Mouse (Mus musculus): ENCODE results near the gene Serping1.
"Not testable (repeated sequence)": the region's sequence is repeated elsewhere in the genome, so short reads cannot be mapped to it uniquely, and the experiment has no call there.

Gene Serping1

GRCm38 (mm10) chr2:84775241-84775640 is at the start of gene Serping1:
Gene Serping1, minus strand, starts transcription at chr2:84775444.
- DNase-seq (ENCODE audit: low read depth, low spot score) = no peak

GRCm38 (mm10) chr2:84823237-84823636 is 48.0 kb upstream of the Serping1 start:
- DNase-seq (ENCODE audit: low read depth, low spot score) = no peak

- no peak for DNase-seq (ENCODE audit: low read depth, low spot score)
These were observed 47.3 kb upstream of the Serping1 start, which contains the start of gene Smtnl1 for GRCm38 (mm10) chr2:84822552-84822951. Gene Smtnl1, minus strand, starts transcription at chr2:84822652.

GRCm38 (mm10) chr2:84819861-84820260 is 44.6 kb upstream of the Serping1 start:
- no peak for DNase-seq (ENCODE audit: low read depth, low spot score)

GRCm38 (mm10) chr2:84812676-84813075 is 37.4 kb upstream of the Serping1 start:
- DNase-seq (ENCODE audit: low read depth, low spot score) = no peak

GRCm38 (mm10) chr2:84811880-84812279 is 36.6 kb upstream of the Serping1 start:
- DNase-seq (ENCODE audit: low read depth, low spot score) = no peak

GRCm38 (mm10) chr2:84810886-84811577 is 35.8 kb upstream of the Serping1 start:
- peak; percentile 68 for DNase-seq (ENCODE audit: low read depth, low spot score)

GRCm38 (mm10) chr2:84810526-84810885 is 35.3 kb upstream of the Serping1 start:
- no peak for DNase-seq (ENCODE audit: low read depth, low spot score)

GRCm38 (mm10) chr2:84809330-84809729 is 34.1 kb upstream of the Serping1 start:
- DNase-seq (ENCODE audit: low read depth, low spot score) = no peak

- DNase-seq (ENCODE audit: low read depth, low spot score) = no peak
These were observed 31.3 kb upstream of the Serping1 start for GRCm38 (mm10) chr2:84806546-84806945.

GRCm38 (mm10) chr2:84803963-84804362 is 28.7 kb upstream of the Serping1 start:
- DNase-seq (ENCODE audit: low read depth, low spot score) = no peak

- not testable (repeated sequence) for DNase-seq (ENCODE audit: low read depth, low spot score)
These were observed 26.0 kb upstream of the Serping1 start for GRCm38 (mm10) chr2:84801223-84801622.

- no peak for DNase-seq (ENCODE audit: low read depth, low spot score)
These were observed 25.1 kb upstream of the Serping1 start for GRCm38 (mm10) chr2:84800304-84800703.

GRCm38 (mm10) chr2:84799041-84799561 is 23.9 kb upstream of the Serping1 start:
- peak; percentile 74 for DNase-seq (ENCODE audit: low read depth, low spot score)

- peak; percentile 65 for DNase-seq (ENCODE audit: low read depth, low spot score)
These were observed 23.3 kb upstream of the Serping1 start, which contains the start of gene Ube2l6 for GRCm38 (mm10) chr2:84798493-84798921. Gene Ube2l6, plus strand, starts transcription at chr2:84798828.

- DNase-seq (ENCODE audit: low read depth, low spot score) = peak; percentile 90
These were observed 22.7 kb upstream of the Serping1 start for GRCm38 (mm10) chr2:84797833-84798492.

- DNase-seq (ENCODE audit: low read depth, low spot score) = no peak
These were observed 18.6 kb upstream of the Serping1 start for GRCm38 (mm10) chr2:84793871-84794270.

- DNase-seq (ENCODE audit: low read depth, low spot score) = no peak
These were observed 17.9 kb upstream of the Serping1 start for GRCm38 (mm10) chr2:84793154-84793553.

GRCm38 (mm10) chr2:84792516-84792915 is 17.3 kb upstream of the Serping1 start:
- DNase-seq (ENCODE audit: low read depth, low spot score) = no peak

GRCm38 (mm10) chr2:84790418-84790817 is 15.2 kb upstream of the Serping1 start:
- DNase-seq (ENCODE audit: low read depth, low spot score) = no peak

GRCm38 (mm10) chr2:84788316-84788715 is 13.1 kb upstream of the Serping1 start:
- no peak for DNase-seq (ENCODE audit: low read depth, low spot score)

GRCm38 (mm10) chr2:84783840-84784566 is 8.8 kb upstream of the Serping1 start:
- DNase-seq (ENCODE audit: low read depth, low spot score) = no peak
